Mouse (Mus musculus) spleen, postnatal 4 days (tissue): ENCODE results near the gene Ctrb1.

ENCODE experiments used
- DNase-seq, 2 experiments: peaks; one replicate each; pipeline ENCODE4 v3.0.0; 2022; ENCODE audit warnings: low spot score in 2 of 2

Ctrb1 gene

DNA sequence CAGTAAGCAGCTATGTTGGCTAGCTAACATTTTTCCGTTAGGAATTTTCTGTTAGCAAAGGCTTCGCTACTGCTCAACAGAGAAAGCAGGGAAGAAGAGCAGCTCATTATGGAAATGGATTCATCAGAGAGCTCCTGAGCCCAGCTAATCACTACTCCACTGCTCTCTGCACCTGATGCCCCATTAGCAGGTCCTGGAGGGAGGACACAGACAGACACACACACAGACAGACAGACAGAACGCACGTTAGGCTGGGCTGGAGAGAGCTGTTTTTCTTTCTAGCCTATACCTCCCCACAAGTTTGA lies 26.6 kb upstream of the Ctrb1 start:
- DNase-seq: no peak

DNA sequence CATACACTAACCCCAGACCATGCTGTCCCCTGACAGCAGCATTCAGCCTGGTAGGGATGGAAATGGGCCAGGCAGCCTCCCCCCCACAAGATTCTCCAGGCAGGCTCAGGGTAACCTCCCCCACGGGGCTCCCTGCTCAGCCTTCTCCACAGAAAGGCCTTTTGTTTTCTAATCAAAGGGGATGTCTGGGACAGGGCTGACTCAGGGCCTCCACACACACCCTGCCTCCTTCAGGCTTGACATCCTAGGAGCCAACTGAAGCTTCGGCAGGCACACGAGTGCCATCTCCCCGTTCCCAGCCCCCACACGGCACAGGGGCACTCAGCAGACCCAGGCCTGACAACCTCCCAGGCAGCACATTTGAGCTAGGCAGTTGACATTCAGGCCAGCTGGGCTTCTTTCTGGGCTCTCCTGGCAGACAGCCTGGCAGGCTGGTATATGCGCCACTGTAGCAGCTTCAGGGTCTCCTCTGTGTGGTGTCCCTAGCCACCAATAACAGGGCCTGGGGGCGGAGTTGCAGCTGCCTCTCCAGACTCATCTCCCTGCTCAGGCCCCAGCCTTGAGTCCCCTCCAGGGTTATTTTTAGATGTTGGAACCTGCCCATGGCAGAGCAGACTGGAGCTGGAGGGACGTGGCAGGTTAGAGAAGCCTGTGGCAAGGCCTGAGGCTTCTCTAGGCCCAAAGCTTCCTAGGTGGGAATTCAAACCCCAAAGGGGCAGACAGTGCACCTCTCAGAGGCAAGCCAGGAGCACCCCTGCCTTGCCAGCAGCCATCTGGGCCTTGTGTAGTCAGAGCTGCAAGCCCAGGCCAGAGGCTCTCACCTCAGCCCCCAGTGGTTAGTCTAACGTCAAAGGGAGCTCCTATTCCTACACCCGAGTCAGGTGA lies 26.0 kb upstream of the Ctrb1 start:
- peak in 1 of 2 experiments; percentile 60 for DNase-seq

DNA sequence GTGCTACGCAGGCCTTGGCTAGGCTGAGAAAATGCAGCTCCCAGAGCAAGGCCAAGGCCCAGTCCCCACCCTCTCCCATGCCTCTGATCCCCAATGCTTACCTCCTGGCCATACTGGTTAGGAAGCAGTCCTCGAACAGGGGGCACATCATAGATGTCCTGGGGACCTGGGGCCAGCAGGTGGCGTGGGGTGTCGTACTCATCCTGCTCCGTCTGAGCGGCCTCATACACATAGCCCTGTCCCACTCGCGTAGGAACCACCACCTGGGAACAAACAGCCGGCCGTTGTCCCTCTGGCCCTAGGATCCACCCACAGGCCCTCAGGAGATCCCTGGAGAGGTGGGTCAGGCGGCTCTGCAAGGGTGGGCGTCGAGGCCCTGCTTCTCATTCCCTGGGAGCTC lies 24.7 kb upstream of the Ctrb1 start:
- DNase-seq: peak in 1 of 2 experiments; percentile 61

DNA sequence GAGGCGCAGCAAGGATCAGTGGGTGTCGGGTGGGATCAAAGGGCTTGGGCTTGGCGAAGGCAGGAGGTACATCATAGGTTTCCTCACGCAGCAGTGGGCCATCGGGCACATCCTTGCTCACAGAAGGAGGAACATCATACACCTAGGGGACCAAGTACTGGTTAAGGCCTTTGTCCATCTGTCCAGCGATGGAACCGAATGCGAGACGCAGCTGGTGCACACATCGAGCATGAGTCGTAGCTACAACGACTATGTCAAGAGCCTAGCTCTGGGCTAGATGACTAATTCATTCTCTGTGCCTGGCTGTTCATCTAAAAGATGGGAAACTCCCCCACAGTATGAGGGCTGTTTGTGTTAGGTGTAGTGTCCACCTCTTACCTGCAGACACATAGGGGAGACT lies 23.5 kb upstream of the Ctrb1 start:
- DNase-seq: peak in 1 of 2 experiments; percentile 56

DNA sequence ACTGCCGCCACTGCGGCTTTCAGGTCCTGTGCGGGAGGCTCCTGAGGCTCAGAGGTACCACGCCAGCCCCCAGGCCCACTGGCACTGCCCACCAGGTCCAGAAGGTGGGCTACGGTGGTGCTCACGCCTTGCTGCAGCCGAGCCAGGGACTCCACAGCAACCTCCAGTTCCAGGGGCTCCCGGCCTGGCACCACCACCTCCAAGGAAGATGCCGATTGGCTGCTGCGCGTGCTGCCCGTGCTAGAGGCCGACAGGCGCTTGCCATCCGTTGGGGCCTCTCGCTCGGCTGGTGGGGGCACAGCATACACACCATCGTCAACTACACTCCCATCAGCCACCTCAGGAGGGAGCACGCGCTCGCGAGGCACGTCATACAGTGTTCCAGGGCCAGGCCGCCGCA lies 23.0 kb upstream of the Ctrb1 start:
- peak in 1 of 2 experiments; percentile 60 for DNase-seq

DNA sequence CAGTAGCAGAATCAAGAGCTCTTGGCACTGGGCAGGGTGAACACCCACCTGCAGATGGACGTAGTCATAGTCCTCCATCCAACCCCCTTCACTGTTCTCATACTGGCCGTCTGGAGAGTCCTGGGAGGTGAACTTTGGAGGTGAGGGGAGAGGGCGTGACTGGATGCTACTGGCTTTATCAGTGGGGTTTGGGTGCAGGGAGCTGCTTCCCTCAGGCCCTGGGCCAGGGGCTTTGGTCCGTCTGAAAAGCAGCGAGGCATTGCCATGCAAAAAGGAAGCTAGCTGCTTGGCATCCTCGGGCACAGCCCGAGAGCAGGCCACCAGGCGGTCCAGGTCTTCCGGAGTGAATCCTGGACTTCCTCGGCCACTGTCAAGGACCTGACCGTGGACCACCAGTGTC lies 22.5 kb upstream of the Ctrb1 start:
- DNase-seq: peak in 1 of 2 experiments; percentile 59

DNA sequence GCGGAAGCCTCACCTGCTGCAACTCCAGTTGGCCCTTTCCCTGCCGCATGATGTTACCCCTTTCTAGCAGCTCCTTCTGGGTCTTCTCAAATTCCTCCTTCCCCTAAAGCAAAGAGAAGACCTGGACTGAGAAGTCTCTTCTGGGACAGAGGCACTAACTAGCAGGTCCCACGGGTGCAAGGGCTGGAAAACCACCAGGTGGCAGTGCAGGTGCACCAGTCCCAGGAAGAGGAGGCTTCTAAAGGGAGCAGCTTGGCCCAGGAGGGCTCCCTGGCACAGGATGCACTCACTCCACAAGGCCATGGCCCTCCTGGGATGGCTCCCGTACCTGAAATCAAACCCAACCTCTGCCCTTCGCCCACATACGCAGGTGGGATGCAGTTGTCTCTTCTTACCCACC lies 21.8 kb upstream of the Ctrb1 start:
- DNase-seq: peak; percentile 53 to 75

DNA sequence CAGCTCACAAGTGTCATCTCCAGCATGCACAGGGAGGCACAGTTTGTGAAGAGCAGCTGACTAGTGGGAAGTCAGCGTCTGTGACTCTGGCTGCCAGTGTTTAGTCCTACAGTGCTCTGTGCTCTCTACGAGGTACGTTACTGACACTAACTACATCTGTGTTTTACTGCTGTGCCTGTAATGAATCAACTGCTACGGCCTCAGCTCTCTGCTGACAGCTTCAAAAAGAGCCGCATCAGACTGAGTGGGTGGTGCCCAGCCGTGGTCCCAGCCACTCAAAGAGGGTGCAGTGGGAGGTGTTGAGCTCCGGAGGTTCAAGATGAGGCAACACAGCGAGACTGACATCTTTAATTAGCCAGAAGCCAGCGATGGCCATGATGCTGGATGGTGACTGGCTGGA lies 21.3 kb upstream of the Ctrb1 start:
- DNase-seq: no peak

DNA sequence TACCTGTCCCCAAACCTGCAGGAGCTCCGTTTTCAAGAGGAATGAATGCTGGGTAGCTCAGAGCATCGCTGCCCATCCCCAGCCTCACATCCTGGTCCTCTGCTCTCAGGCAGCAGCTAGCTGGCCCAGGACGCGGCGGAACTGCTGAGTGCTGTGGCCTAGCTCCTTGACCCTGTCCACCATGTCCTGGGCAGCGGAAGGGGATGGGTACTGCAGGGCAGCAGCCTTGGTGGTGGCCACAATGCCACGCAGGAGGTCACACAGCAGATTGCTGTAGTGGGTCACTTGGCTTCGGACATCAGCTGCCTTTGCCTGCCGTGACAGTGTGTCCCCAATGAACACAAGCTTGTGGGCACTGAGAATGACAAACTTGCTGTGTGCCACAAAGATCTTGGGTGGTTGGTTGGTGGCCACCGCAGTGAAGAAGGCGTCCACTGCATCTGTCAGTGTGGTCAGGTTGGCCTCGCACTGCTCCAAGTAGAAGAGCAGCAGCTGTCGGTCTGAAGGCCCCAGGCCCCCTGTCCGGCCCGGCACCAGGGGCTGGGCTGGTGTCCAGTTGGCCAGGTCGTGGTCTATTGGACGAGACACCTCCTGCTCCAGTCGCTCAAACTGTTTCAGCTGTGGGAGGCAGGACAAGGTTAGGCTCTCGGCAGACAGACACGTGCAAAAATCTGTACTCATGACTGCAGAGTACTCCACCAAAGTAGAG lies 20.1 kb upstream of the Ctrb1 start:
- DNase-seq: peak in 1 of 2 experiments; percentile 63

DNA sequence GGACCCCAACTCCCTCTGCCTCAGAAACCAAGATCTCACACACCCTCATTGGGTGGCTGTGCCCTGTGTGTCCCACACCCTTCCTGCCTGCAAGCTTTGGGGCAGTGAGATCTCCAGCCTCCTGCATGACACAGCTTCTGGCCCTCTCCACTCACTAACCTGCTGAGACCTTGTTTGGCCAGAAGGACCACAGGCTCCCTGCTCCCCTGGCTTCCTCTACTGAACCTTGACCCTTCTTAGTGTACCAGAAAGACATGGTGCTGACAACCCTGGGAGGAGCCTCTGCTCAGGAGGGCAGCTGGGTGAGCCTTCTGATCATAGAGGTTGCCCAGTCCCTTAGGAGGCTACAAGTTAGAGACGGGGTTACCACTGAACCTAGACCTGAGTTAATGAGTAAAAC lies 18.4 kb upstream of the Ctrb1 start:
- no peak for DNase-seq

DNA sequence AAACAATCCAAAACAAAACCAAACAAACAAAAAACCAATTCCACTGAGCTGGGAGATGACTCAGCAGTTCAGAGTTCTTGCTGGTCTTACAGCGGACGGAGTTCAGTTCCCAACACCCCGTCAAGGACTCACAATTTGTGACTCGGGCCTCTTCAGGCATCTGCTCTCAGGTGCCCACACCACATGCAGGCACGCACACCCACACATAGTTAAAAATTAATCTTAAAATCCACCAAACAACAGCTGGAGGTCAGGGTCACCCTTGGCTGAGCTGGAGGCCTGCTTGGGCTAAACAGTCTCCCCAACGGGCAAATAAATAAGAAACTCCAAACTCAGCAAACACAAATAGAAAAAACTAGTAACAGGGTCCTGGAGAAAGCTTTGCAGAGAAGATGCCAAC lies 17.5 kb upstream of the Ctrb1 start:
- DNase-seq: no peak

DNA sequence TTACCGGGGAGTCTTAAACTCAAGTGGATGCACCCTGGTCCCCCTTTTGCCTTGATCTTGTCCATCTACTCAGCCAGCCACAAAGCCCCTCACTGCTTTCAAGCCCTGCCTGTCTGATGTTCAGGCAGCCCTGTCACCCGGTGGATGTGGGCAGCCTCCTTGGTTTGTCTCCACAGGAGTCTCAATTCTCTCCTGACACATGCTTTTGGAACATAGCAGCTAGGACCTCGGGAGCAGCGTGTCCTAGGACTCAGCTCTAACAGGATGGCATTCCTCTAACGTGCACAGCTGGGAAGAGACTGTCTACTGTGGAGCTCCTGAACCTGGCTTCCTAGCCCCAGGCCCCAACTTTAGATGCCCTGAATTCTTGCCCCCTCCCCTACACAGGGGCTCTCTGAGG lies 14.9 kb upstream of the Ctrb1 start:
- no peak for DNase-seq

DNA sequence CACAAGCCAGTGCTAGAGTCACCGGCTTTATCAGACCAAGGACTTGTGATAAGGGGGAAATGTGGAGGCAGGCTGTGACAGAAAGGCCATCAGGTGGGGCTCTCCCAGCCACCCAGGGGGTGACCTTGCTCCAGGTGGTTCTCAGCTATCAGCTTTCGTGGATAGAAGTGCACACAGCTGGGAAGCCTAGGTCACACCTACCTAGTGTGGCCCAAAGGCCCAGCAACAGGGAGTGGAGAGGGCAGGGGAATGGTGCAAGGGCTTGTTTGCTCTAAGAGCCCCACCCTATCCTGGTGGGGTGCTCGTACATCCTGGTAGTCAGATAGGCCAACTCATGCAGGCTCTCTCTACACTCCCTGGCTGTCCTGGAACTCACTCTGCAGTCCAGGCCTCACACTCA lies 14.4 kb upstream of the Ctrb1 start:
- DNase-seq: no peak

DNA sequence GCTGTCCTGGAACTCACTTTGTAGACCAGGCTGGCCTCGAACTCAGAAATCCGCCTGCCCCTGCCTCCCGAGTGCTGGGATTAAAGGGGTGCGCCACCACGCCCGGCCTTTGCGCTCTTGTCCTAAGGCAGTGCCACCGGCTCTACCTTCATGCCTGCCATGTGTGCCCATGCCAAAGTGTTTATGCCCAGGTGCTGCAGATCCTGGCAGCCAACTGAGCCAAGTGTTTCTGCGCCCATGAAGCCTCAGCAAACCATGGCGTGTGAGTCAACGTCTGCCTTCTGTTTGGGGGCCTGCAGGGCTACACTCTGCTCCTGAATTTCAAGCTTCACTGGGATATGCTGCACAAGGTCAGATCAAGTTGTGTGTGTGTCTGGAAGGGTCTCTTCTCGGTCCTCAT lies 13.8 kb upstream of the Ctrb1 start:
- DNase-seq: no peak

DNA sequence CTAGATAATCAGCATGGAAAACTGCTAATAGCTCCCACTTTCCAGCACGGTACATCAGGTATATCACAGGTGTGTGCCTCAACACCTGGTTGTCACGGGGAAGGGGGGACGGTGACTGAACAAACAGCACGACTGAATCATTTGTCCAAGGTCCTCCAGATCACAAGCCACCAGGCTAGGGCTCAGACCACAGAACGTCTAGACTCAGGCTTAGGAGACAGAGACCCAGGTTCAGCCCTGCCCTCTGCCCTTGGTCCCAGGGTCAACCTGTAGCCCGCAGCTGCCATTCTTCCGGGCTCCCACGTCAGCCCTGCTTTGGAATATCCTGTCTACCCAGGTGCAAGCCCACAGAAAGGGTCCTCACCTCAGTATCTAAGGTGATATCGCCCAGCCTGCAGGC lies 10.6 kb upstream of the Ctrb1 start:
- DNase-seq: no peak

DNA sequence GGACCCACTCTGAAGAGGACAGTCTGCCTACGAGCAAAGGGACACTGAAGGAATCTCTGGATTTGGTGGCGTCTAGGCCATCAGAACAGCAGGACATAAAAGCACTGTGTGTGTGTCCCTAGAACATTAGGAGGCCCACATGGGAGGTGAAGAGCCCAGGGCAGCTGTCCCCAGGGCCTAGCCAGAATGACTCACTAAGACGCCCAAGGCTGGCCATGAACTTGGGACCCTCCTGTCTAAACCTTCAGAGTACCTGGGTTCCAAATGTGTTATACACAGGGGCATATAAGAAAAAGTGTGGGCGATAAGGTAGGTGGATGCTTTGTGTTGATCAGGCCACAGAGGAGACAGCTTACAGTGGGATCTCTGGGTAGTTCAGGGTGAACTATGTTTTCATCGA lies 9.9 kb upstream of the Ctrb1 start:
- DNase-seq: no peak

DNA sequence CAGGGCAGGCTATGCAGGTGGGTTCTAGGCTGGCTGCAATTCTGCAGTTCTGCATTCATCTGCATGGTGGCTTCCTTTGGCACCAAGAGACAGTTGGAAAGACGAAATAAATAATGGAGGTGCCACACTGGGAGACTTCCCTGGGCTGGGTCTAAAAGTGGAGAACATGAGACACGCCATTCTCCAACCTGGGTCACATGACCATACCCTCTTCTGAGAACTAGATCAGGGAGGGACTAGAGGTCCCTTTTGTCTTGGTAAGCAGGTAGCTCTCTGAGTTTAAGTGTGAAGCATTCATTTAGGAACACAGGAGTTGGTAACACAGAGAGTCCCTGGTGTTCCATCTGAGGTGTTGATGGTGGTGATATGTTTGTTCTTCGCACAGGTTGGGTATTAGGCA lies 9.4 kb upstream of the Ctrb1 start:
- no peak for DNase-seq

DNA sequence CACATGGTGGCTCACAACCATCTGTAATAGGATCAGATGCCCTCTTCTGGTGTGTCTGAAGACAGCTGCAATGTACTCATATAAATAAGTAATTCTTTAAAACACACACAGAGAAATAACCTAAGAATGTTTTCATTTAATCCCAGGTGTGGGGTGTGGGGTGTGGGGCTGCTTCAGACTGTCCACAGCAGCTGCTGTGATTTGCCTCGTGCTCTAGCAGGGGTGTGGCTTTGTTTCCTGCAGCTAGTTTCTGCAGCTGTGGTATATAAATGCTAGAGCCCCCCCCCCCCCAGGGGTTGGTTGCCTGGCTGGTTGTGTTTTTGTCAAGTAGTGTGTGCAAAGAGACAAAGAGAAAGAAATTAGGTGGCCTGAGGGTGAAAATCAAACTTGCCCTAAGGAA lies 8.2 kb upstream of the Ctrb1 start:
- no peak for DNase-seq

DNA sequence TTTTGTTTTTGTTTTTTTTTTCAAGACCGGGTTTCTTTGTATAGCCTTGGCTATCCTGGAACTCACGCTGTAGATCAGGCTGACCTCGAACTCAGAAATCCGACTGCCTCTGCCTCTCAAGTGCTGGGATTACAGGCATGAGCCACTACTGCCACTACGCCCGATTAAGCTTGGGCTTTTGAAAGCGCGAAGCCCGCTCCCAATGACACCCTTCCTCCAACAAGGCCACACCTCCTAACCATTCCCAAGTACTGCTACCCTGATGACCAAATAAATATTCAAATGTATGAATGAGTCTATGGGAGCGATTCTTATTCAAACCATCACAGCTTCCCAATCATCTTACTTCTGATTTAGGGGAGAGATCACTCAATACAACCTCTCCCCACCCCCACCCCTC lies 6.8 kb upstream of the Ctrb1 start:
- no peak for DNase-seq

DNA sequence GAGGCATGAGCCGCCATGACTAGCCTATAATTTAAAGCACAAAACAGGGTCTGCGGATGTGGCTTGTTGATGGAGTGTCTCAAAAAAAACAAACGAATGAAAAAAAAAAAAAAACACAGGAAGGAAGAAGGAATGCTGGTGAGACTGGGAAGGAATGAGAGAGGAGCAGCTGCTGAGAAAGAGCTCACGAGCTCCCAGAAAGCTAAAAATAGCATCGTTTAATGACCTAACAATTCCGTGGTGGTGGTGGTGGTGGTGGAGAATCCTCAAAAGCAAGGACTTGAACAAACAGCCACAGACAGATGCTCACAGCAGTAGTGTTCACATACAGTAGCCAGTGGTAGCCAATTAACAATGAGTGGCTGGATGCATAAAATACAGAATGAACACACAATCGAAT lies 4.6 kb upstream of the Ctrb1 start:
- no peak for DNase-seq

DNA sequence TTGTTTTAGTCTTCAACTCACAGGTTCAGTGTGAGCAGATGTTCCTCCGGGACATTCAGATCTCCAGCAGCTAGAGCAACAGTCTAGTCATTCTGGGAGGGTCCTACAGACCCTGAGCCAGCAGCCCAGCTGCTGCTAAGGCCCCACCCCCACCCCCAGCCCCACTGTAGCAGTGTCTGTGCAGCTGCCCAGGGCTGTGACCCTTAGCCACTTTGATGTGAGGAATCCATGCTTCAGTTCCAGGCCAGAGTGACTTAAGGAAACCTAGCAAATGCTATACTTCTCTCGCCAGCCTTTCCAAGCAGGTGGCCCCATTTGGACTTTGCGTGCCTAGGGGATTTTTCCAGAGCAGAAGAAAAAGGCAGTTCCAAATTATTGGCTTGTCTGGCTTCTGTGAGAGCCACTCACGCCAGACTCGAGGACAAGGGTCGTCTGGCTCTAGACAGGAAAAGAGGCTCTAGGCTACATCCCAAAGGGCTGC lies 2.5 kb upstream of the Ctrb1 start:
- DNase-seq: no peak

DNA sequence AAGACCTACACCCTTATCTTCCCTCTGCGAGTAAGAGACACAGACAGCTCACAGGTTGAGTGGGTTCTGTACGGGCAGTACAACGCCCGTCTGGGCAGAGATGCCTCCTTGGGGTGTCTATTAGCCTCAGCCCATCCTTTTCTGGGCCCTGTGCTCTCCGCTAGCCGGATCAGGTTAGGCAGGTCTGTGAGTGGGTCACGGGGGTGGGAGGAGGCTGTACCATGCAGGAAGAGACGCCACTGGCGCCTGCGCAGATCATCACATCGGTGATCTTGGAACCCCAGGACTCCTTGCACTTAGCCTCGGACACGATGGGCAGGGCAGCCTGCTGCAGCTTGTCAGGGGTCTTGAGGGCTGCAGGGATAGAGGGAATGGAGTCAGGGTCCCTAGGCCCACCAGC lies 3.9 kb downstream of the Ctrb1 start:
- DNase-seq: no peak

DNA sequence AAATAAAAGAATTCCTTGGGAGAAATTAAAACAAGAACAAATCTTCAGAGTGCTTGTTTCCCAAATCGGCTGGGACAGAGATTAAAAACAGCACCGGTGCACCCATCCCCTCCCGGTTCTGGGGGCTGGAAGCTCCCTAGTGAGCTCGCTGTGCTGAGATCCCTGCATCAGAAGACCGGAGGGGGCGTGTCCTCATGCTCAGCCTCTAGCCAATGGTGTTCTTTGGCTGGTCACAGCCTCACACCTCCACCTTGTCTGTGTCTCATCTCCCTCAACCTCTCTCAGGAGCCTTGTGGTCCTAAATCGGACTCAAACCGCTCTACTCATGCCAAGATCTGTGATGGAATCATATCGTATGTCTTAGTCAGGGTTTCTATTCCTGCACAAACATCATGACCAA lies 8.3 kb downstream of the Ctrb1 start:
- DNase-seq: no peak
